Mouse (Mus musculus) embryonic fibroblast, embryonic 13.5 days (primary cell): ENCODE results near the gene Bsn. TPM values are rescaled to one million over a fixed set of nuclear protein-coding genes. Genes with fewer than 3 reads are reported as not detected.

Experiments
- H3K27ac ChIP-seq: 2 replicates; pipeline ENCODE4 v1.5.1; 2012; ENCODE audit warnings: low read length, control low read depth, inconsistent platforms; ENCODE audit not compliant: insufficient read depth
- H3K4me1 ChIP-seq: 2 replicates; pipeline ENCODE4 v1.6.1; 2011; ENCODE audit warnings: low read length; ENCODE audit not compliant: control insufficient read depth, insufficient read depth
- H3K4me3 ChIP-seq: 2 replicates; pipeline ENCODE4 v1.5.1; 2011; ENCODE audit warnings: mild to moderate bottlenecking, control low read depth, low read length; ENCODE audit not compliant: insufficient read depth
- CTCF ChIP-seq: IDR thresholded peaks from 2 replicates; pipeline ENCODE4 v1.5.1; 2011; ENCODE audit warnings: mild to moderate bottlenecking, control low read depth, low read length, moderate library complexity, borderline replicate concordance; ENCODE audit not compliant: insufficient read depth
- POLR2A ChIP-seq: IDR thresholded peaks from 2 replicates; pipeline ENCODE4 v1.6.1; 2011; ENCODE audit warnings: low read depth, mild to moderate bottlenecking, control low read depth, low read length, moderate library complexity
- polyA plus RNA-seq: library from polyadenylated mRNA; stranded (reverse); fragments of >200 nt; gene quantifications from 2 replicates; pipeline ENCODE4 v1.2.4, GENCODE M21; 2011; ENCODE audit warnings: low read depth; ENCODE audit not compliant: missing spikeins, insufficient read length

Bsn gene
- polyA plus RNA-seq, 1 experiment = 0.25 TPM

DNA sequence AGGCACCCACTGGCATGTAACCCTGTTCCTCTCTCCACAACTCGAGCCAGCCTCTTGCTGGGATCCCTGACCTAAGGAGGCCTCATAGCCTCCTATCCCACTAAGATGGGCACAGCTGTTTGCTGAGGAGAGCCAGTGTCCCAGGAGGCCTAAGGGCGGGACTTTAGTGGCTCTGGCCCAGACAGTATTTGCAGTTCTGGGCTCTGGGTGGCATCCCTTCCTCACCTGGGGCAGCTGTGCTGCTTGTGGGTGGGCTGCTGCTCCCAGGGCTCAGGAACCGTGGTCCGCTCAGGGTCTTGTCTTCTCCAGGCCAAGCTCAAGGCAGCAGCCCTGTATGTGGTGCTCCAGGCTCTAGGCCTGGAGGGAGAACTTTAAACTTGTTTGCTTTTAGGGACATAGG is 143.6 kb downstream of the Bsn start:
- H3K27ac ChIP-seq = no peak overlapping the region
- no peak overlapping the region for H3K4me3 ChIP-seq
- TF ChIP-seq CTCF (no peak), POLR2A (no peak)
- H3K4me1 ChIP-seq = 0 out of 2 replicates have a peak, but pooled peaks cover 4% of the 10 kb centered on the region

Other genes with a start within 250 kb of the Bsn start
- 11.1 and 13.5 TPM in 2 replicates for gene Traip, start 240.2 kb downstream of the Bsn start, polyA plus RNA-seq
- 18.8 and 27.3 TPM in 2 replicates for gene Uba7, start 214.9 kb downstream of the Bsn start, polyA plus RNA-seq
- gene Gm20661, start 207.3 kb downstream of the Bsn start, polyA plus RNA-seq = 0.75 and 1.2 TPM in 2 replicates
- 15.0 and 21.0 TPM in 2 replicates for gene Inka1, start 204.5 kb downstream of the Bsn start, polyA plus RNA-seq
- 2.1 and 4.0 TPM in 2 replicates for gene Cdhr4, start 197.9 kb downstream of the Bsn start, polyA plus RNA-seq
- gene Gm20662, start 194.0 kb downstream of the Bsn start, polyA plus RNA-seq = not detected in 2 replicates
- 54.9 and 57.9 TPM in 2 replicates for gene Ip6k1, start 187.9 kb downstream of the Bsn start, polyA plus RNA-seq
- 32.3 and 33.5 TPM in 2 replicates for gene Gmppb, start 141.1 kb downstream of the Bsn start, polyA plus RNA-seq
- 3.0 and 3.4 TPM in 2 replicates for gene Amigo3, start 137.2 kb downstream of the Bsn start, polyA plus RNA-seq
- gene Mst1, start 109.9 kb downstream of the Bsn start, polyA plus RNA-seq = not detected in 2 replicates
- 26.4 and 31.4 TPM in 2 replicates for gene Rnf123, start 107.0 kb downstream of the Bsn start, polyA plus RNA-seq
- 53.4 and 63.9 TPM in 2 replicates for gene Apeh, start 95.8 kb downstream of the Bsn start, polyA plus RNA-seq
- 102 and 109 TPM in 2 replicates for gene Dag1, start 73.6 kb upstream of the Bsn start, polyA plus RNA-seq
- gene Nicn1, start 100.0 kb upstream of the Bsn start, polyA plus RNA-seq = 36.5 and 49.6 TPM in 2 replicates
- 2.6 and 3.7 TPM in 2 replicates for gene Amt, start 106.5 kb upstream of the Bsn start, polyA plus RNA-seq
- gene Rhoa, start 115.7 kb upstream of the Bsn start, polyA plus RNA-seq = 575 and 590 TPM in 2 replicates
- 22.9 and 24.5 TPM in 2 replicates for gene Tcta, start 115.8 kb upstream of the Bsn start, polyA plus RNA-seq
- gene Gpx1, start 148.5 kb upstream of the Bsn start, polyA plus RNA-seq = 328 and 399 TPM in 2 replicates
- 93.4 and 102 TPM in 2 replicates for gene Usp4, start 157.5 kb upstream of the Bsn start, polyA plus RNA-seq
- gene 1700102P08Rik, start 202.4 kb upstream of the Bsn start, polyA plus RNA-seq = 0.63 TPM in 1 of 2 replicates, not detected in the other
- gene Ccdc36, start 238.1 kb upstream of the Bsn start, polyA plus RNA-seq = 0.22 TPM in 1 of 2 replicates, not detected in the other
- gene BC048562, start 246.1 kb upstream of the Bsn start, polyA plus RNA-seq = not detected in 2 replicates